Mouse (Mus musculus): ENCODE data around the gene Slc25a10.
"Not testable (repeated sequence)": the region's sequence is repeated elsewhere in the genome, so short reads cannot be mapped to it uniquely, and the experiment has no call there.

The Slc25a10 gene

DNA sequence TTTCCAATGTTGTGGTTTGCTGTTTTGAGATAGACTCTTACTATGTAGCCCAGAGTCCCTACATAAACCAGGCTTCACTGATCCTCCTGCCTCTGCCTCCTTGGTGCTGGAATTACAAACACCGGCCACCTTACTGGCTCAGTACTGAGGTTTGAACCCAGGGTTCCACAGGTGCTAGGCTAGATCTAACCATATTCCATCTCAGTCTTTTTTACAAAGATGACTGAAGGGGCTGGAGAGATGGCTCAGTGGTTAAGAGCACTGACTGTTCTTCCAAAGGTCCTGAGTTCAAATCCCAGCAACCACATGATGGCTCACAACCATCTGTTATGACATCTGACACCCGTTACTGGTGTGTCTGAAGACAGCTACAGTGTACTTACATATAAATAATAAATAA, 22.6 kb downstream of the Slc25a10 start:
- DNase-seq = not testable (repeated sequence)

DNA sequence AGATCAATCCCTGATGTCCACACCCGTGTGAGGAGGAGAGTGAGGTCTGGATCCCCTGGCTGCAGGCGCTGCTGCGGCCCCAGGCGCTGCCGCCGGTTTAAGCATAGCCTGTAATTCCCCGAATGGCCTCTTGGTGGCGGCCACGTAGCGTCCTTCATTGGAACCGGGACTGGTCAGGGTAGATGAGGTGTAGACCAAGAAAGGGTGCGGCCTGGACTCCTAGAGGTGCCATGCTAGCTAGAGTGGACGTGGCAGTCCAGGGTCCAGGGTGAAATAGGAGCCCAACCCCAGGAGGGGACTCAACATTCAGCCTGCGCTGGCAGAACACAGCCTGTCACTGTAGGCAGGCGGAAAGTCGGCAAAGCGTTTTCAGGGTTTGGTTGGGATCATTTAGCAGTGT, 24.0 kb downstream of the Slc25a10 start:
- DNase-seq = peak; percentile 86

DNA sequence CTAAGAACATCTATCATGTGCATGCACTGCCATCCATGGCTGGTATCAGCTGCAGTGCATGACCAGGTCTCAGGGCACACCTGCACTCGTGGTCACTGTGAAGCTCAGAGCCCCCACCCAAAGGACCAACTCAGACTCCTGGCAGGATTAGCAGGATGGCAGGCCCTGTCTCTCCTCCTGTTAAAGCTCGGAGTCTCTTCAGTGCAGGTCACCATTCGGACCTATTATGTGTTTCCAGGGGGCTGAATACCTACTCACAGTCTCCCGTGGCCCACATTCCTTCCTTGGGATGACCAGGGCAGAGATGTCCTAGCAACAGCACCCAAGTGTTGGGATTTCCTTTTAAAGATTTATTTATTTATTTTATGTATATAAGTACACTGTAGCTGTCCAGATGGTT, 25.5 kb downstream of the Slc25a10 start:
- DNase-seq = no peak

DNA sequence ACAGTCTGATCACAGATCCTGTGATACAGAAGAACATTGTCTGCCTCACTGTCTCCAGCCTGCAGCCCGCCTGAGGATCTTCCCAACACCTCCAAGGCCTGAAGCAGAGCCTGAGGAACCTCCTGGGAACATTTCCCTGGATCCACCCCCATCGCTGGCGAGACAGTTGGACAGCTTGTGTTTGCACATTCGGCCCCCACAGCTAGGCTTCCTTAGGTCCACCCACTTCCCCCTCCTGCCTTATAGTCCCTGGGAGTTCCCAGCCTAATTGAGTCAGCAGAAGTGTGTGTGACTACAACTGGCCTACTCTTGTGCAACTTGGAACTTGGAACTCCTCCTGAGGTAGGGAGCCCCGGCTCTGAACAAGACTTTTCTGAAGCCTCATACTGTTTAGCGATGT, 26.4 kb downstream of the Slc25a10 start:
- no peak for DNase-seq

DNA sequence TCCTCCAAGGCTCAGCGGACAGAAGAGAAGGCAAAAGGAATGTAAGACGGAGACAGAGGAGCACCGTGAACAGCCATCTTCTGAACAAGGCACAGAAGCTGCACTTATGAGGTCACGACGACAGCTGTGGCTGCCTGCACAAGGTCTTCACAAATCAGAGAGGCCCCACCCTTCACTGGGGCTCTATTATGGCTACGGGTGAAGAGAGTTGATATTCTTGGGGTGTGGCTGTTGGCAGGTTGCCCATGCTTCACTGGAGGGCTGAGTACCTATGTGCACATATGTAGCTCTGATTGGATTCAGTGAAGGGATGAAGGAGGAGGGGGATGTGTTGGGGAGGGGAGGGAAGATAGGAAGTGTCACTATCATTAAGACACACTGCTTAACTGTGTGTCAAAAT, 26.9 kb downstream of the Slc25a10 start:
- no peak for DNase-seq

DNA sequence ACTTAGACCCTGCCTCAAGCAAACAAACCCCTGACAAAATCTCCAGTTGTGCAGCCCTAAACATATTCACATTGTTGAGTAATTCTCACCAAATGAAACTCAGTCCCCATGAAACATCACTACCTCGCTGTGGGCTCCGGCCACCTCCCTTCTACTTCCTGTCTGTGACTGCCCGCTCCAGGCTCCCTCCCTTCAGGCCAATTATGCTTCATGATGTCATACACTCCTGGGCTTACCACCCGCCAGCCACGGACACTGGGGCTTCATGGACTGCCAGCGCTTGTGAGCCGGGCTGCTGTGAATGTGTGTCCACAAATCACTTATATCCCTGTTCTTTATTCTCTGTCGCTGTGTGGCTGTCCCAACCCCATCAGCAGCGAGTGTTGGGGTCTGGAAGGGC, 28.1 kb downstream of the Slc25a10 start:
- DNase-seq = peak; percentile 72

DNA sequence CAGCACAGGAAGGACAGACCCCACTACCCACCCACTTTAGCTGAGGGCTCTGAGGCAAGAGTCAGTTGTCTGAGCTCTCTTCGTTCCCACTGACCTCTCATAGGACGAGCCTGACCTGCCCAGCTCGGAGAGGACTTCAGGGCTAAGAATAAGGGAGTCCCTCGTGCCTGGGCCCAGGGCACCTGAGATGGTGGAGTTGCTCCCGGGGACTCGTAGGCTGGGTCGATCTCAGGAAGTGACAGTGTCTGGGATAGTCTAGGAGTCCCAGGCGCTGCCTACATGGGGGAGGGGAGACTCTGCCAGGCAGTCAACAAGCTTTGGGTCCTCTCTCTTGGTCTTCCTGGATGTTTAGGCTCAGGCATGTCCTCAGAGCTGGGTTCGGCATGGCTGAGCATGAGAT, 28.9 kb downstream of the Slc25a10 start:
- DNase-seq = no peak

DNA sequence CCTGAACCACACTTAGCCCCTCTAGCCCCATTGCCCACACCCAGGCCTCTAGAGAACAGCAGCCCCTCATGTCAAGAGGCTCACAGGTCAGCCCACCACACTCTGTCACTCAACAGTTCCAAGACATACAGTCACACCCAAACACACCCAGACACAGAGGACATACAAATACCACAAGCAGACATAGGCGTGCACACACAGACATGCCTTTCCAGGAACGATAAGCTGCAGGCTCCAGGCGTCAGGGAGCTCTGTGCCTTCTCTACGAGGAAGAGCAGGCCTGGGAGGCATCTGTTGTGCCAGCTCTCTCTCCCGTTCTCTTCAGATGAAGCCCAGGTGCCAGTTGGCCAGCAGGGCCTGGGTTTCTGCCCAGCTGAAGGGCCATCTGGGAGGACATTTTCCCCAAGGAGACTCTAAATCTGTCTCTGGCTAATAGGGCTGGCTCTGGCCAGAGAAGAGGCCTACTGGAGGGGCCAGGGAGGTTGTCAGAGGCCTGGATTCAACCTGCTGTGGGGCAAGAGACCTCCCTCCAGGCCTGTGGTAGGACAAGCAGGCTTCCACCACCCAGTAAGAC, 29.4 kb downstream of the Slc25a10 start:
- no peak for DNase-seq

DNA sequence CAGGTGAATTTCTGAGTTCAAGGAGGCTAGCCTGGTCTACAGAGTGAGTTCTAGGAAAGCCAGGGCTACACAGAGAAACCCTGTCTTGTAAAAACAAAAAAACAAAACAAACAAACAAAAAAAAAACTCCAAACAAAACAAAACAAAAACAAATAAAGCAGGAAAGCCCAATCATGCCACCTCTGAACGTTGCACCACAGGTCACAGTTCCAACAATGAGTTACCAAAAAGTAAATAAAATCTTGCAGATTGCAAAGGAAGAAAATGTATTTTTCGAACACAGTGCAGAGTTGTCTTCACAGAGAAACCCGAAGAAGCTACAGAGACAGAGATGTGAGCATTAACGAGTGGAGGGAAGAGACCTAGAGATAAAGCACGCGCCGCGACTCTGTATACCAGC, 30.9 kb downstream of the Slc25a10 start:
- no peak for DNase-seq

DNA sequence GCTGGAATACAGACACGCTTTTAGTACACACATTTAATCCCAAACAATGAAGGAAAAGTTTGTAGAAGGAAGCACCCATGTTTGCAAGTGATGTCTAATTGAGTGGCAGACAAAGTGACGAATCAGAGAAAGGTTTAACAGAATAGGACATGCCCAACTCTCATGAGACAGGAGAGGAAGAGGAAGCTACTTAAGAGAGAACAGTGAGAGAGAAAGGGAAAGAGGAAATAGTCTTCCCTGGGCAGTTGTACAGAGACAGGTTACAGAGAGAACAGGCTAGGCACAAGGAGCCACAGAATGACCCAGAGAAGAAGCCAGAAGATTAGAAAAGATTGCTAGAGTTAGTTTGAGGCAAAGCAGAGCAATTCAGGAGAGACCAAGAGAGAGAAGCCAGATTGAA, 34.3 kb downstream of the Slc25a10 start:
- no peak for DNase-seq

DNA sequence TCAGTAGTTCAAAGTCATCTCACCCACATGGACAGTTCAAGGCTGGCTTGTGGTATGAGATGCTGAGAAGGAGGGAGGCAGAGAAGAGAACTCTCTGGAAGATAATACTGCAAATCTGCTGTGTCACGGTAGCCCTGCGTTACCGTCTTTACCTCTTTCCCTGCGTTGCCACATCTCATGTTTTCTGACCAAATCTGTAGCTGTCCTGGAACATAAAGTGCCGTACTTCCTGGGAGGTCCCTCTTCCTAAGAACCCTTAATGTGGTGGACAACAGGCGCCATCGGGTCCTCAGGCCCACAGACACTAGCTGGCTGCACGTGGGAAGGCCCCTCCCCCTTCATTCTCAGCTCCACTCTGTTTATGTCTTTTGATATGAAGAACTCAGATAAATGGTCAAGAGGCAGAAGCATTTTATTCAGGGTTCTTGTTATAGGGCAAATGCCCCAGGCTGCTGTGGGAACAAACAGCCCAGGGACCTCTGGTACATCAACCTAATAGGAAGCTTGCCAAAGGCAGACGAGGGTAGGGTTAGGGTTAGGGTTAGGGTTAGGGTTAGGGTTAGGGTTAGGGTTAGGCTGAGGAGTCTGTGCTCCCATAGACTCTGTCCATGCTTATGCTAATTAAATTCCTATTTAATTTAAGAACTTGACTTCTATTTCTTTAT, 36.2 kb downstream of the Slc25a10 start:
- no peak for DNase-seq

DNA sequence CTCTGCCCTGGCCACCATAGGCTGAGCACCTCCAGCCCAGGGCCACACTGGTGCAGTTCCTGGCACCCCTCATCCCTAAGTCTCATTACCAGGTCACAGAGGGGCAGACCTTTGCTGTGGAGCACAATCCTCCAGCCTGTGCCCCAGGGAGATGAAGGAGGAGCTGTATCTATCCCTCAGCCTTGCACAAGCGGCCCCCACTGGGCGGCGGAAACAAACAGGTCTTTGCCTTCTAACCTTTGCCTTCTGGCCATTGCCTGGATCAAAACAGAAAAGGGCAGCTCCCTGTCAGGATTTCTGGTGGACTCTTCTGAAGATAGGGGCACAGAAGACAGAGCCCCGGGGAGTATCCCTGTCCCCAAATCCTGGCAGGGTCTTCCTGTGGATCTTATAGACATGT, 37.3 kb downstream of the Slc25a10 start:
- DNase-seq = no peak

DNA sequence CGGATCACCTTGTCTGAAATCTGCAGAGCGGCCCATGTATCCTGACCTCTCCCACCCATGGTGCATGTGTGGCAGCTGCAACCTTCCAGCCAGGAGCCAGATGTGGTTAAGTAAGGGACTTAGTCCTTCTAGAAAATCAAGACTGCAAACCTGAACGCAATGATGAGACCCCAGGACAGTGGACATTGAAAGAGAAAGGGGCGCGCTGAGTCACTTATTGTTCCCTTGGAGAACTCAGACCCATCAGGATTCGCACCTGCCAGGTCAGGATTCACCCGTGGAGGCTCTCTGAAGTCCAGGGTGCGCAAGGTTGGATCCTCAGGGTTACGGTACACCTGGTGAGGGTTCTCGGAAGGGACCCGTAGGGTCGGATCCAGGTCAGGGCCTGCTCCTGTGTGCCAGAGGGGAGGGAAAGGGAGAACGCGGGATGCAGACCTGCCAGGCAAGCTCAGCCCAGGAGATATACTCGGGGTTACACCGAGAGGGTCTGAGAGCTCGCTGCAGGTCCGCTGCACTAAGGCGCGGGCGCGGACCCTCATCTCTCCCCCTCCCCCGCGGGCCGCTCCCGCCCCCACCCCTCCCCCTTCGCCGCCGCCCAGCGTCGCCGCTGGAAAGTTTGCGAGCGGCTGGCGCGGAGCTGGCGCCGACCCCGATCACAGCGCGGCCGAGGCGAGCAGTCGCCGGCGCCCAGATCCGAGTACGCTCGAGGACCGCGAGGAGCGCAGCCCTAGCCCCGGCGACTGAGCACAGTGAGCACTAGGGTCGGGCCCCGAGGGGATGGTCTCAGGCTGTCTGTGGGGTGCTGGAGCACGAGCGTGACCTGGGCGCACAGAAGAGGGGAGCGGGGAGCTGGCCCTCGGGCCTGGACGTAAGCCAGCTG, 38.7 kb downstream of the Slc25a10 start, which contains the start of gene Gcgr:
Gcgr (plus strand) TSS at position 615 of the 880 bp plus-strand sequence.
- DNase-seq = peak; percentile 55

DNA sequence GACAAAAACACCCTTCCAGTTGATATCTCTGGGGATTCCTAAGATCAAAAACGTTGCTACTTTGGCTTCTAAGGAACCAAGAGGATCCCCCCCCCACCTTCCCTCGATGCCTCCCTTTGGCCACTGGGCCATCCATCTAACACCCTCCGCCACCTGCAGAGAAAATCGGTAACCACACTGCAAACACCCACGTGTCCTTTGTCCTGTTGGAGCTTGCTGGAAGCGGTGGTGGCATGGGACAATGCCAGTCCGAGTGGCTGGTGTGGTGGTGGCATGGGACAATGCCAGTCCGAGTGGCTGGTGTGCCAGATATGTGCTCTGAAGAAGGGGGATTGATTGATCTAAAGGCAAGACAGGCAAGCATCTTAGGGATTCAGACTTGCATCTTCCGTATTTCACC, 40.0 kb downstream of the Slc25a10 start:
- no peak for DNase-seq

DNA sequence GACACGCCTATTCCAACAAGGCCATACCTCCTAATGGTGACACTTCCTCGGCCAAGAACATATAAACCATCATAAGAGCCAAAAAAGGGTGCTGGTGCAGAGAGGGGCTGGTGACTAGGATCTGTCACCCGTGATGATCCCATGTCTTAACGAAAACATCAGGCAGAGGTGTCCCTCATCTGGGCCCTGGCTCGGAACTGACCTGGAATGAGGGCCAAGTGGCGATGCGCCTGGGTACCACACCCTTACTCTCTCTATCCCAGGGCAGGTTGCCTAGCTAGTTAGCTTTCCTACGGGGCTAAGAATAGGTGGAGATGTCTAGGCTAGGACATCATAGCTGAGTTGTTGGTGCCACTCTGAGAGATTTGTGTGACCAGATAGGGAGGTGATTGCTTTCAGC, 42.5 kb downstream of the Slc25a10 start:
- no peak for DNase-seq

DNA sequence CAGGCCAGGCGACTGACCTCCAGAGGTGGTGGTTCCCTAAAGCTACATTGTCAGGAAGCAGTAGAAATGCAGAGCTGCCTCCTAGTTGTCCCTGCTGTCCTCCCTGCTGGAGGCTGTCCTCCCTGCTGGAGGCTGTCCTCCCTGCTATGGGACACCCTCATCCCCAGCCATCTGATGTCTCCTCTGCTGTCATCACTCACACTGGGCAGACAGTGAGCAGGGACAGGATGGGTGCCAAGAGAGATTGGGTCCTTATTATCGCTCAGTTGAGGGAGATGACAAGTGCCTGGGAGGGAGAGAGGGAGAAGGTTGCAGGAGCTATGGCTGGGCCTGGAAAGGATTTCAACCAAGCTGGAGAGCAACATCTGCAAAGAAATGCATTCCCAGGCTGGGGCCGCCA, 43.5 kb downstream of the Slc25a10 start:
- DNase-seq = no peak

DNA sequence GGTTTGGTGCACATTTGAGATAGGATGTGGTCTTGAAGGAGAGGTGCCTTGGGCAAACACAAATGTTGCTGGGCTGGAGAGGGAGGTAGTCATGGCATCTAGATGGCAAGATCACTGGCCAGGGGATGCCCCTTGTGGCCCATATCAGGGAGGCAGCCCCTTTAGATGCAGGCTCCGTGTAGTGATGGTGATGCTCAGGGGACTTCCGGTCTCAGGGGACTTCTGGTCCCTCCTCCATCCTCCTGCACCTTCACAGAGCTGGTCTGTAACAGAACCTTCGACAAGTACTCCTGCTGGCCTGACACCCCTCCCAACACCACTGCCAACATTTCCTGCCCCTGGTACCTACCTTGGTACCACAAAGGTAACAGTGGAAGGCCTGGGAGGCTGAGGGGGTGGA, 44.2 kb downstream of the Slc25a10 start:
- no peak for DNase-seq

DNA sequence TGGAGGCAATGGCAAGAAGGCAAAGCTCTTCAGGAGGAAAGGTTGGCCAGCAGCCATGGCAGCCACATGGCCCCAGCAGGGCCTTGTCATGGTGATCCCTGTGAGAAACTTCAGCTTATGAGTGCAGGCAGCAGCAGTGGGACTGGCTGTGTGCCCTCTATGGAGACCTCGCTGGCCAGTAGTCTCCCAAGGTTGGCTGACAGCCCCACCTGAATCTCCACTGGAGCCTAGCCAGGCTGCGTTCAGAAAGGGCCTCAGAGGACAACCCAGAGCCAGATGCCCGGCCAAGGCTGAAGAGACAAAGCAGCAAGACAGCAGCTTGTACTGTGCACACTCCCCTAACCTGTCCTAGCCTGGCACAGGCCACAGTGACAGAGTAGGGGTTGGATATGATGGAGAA, 46.8 kb downstream of the Slc25a10 start:
- no peak for DNase-seq

DNA sequence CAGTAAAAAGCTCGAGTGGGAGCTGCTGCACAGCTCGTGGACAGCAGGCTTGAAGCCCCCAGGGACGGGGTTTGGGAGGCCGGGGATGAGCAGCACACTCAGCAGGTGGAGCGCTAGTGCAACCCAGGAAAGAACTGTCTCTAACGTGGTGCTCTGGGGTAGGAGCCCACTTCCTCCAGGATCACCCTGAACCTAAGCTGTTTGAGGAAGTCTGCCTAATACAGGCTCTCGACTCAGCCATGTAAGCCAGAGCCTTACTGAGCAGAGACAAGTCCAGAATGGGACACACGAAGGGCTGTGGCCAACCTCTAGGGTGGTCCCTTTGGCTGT, 47.3 kb downstream of the Slc25a10 start:
- no peak for DNase-seq

DNA sequence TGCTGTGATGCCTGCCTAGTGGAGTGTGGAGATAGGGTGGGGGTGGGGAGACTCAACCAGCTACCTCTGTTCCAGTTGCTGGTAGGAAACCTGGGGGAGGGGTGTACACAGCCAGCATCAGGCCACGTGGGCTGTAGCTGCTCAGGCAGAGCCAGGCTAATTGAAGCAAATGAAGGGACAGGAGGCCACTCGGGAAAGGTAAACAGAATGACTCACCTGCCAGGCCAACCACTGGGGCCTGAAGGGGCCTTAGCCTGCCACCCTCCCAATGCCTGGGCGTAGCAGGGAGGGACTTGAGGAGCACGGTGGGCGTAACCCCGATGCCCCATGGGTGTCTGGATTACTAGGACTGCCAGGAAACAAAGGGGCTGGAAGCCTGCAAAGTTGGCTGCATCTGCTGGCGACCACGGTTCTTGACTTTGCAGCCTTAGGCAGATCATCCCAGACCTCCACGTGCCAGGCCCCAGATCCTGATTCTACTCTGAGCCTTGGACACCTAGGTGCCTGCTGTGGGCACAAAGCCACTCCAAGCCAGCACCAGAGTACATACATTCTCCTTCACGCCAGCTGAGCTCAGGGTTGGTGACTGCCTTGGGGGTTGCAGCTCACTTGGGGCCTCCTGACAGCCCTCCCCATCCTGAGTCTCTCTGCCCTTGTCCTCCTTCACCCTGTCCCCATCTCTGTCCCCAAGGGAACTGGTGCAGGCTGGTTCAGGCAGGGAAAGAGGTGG, 47.8 kb downstream of the Slc25a10 start:
- peak; percentile 58 for DNase-seq

DNA sequence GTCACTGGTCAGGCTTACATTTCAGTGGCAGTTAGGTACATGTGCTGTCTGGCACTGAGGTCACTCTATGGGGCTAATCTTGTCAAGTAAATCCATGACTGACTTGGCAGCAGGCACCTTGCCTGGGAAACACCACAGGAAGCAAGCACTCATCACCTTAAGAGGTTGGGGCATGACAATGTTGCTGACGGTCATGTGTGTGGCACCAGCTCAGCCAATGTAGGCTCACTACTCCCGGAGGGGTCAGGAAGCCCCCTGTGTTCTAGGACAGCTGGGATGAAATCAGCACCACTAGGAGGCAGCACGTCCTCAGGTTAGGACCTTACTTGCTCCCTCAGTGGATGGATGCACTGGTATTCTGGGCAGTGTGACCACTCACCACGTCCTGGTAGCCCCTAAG, 50.3 kb downstream of the Slc25a10 start:
- DNase-seq = peak; percentile 44

DNA sequence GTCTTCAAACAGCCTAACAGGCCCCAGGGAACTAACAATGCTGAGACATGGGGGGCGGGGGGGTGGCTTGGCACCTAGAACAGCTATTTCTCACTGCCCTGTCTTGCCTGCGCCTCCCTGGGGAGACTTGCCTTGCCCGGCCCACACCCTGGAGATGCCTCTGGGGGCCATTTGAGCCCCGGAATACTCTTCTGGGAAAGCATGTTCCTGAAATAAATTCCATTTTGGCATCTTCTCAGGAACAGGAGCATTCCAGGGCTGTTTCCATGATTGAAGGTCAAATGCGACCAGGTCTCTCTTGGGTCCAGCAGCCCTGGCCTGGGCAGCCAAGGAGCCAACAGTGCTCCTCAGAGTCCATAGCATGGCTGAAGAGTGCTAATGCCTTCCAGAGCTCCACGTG, 50.7 kb downstream of the Slc25a10 start:
- no peak for DNase-seq

DNA sequence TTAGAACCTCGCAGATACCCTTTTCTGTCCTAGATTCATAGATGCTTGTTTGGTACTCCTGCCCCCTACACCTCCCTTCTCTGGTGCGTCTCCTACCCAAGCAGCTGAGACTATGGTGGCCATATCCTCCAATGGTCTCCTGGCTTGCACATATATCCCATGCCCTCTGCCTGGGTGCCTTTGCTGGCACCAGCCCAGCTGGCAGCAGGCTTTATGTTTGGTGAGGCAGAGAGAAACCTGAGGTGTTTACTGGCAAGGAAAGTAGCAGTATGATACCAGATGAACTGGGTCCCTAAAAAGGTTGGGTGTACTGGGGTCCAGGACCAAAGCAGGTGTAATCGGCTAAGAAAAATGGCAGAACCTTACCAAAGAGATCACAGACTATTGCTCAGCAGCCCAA, 54.3 kb downstream of the Slc25a10 start:
- DNase-seq = no peak

DNA sequence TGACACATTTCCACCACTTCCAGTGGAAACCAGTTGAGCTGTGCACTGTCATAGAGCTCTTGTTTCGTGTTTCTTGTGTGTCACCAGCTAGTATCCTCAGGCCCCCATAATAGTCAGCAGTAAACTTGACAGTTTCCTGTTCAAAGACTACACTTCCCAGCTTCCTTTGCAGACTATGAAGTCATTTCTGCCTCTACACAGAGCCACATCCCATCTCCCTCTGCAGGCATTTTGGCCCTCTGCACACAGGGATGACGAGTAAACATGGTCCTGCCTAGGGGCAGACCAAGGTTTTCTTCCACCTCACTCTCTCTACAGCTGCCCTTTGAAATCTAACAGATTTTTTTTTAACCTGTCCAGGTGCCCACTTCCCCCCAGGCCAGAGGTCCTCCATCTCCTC, 55.8 kb downstream of the Slc25a10 start:
- peak; percentile 14 for DNase-seq

All from retina, postnatal 1 day (tissue).